Mouse (Mus musculus): ENCODE data around the gene Olfr1098. TPM values are rescaled to one million over a fixed set of nuclear protein-coding genes. Genes with fewer than 3 reads are reported as not detected.

The Olfr1098 gene
- total RNA-seq (2017): not detected in 2 replicates

DNA sequence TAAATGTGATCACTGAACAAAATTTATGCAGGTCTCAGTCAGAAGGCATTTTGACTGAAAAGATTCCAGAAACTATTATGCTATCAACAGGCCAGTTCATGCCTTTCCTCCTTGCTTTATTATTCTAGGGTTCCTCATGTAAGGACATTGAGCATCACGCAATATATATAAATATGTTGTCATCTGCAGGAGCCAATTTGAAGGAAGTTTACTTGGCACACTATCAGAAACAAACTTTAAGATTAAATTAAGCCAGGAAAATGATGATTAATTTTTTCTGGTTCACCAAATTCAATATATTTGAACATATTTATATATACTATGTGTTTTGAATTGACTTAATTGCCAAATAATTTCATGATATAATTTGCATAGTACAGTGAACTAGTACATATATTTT lies at the start of gene Olfr1098:
Olfr1098 (minus strand) TSS at position 101 of the 400 bp plus-strand sequence.
- no peak for ATAC-seq (ENCODE audit: extremely low read depth, insufficient number of reproducible peaks, low FRiP score, poor library complexity, severe bottlenecking)

DNA sequence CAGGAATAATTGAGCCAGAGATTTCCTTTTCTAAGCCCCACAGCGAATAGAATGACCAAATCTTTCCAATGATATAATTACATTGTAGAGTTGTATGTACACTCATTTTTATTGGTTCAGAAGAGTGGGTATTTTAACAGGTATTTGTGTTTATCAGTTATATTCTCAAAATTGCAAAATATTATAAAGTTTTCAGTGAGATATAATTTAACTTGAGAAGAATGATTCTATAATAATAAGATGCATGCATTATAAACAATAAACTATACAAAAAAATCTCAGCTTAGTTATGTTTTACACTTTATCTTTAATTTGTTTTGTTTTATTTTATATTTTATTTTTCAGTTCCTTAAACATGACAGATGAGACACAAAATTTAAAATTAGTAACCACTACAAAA lies 36.2 kb upstream of the Olfr1098 start, which contains the start of gene Olfr1099:
Olfr1099 (minus strand) TSS at position 101 of the 400 bp plus-strand sequence.
- no peak for ATAC-seq (ENCODE audit: extremely low read depth, insufficient number of reproducible peaks, low FRiP score, poor library complexity, severe bottlenecking)

DNA sequence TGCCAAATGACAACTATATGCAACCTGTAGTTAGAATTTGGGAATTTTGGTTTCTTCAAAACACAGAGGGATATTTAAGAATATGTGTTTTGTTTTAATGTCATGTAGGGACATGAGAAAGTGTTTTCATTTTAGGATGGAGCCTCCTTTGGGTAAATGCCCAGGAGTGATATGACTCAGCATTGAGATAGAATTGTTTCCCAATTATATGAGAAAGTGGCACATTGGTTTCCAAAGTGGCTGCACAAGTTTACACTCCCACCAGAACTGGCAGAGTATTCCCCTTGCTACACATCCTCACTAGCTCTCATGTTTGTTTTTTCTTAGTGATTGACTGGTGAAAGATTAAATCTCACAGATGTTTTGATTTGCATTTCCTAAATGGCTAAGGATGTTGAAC lies 2.2 kb upstream of the Olfr1098 start:
- no peak for ATAC-seq (ENCODE audit: extremely low read depth, insufficient number of reproducible peaks, low FRiP score, poor library complexity, severe bottlenecking)

DNA sequence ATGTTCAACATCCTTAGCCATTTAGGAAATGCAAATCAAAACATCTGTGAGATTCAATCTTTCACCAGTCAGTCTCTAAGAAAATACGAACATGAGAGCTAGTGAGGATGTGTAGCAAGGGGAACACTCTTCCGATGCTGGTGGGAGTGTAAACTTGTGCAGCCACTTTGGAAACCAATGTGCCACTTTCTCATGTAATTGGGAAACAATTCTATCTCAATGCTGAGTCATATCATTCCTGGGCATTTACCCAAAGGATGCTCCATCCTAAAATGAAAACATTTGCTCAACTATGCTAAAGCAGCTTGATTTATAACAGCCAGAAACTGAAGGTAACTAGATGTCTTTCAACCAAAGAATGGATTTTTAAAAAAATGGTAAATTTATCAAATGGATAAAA lies 18.7 kb downstream of the Olfr1098 start:
- ATAC-seq (ENCODE audit: extremely low read depth, insufficient number of reproducible peaks, low FRiP score, poor library complexity, severe bottlenecking): no peak

DNA sequence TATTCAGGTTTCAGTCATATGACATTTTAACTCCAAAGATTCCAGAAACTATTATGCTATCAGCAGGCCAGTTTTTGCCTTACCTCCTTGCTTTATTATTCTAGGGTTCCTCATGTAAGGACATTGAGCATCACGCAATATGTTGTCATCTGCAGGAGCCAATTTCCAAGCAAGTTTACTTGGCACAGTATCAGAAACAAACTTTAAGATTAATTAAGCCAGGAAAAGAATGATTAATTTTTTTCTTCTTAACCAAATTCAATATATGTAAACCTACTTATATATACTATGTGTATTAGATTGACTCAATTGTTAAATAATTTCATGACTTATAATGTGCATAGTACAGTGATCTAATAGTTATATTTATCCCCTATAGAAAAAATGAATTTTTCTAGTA lies 32.2 kb downstream of the Olfr1098 start, which contains the start of gene Olfr1097:
Olfr1097 (minus strand) TSS at position 101 of the 400 bp plus-strand sequence.
- no peak for ATAC-seq (ENCODE audit: extremely low read depth, insufficient number of reproducible peaks, low FRiP score, poor library complexity, severe bottlenecking)

DNA sequence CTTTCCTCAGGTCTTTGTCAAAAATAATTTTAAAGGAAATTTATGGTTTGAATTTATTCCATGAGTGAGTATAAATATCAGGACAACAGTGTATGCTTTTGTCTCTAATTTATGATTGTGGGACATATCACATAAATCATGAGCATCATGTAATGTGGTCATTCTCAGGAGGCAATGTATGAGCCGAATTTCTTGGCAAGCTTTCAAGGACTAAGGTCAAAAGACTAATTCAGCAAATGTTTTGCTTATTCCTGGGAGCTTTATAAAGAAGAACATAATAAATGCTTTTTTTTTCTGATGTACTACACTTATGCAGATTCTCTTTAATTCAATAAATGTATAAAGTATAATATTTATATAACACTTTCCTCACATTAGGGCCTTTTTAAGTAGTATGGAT lies 49.6 kb downstream of the Olfr1098 start, which contains the start of gene Gm13723:
Gm13723 (minus strand) TSS at position 101 of the 400 bp plus-strand sequence.
- ATAC-seq (ENCODE audit: extremely low read depth, insufficient number of reproducible peaks, low FRiP score, poor library complexity, severe bottlenecking): no peak

Other genes with a start within 250 kb of the Olfr1098 start
- not detected in 2 replicates for gene Olfr1086, start 244.5 kb downstream of the Olfr1098 start, total RNA-seq (2017)
- gene Olfr1087, start 226.2 kb downstream of the Olfr1098 start, total RNA-seq (2017): not detected in 2 replicates
- gene Olfr1089, start 190.8 kb downstream of the Olfr1098 start, total RNA-seq (2017): not detected in 2 replicates
- gene Olfr1090, start 165.6 kb downstream of the Olfr1098 start, total RNA-seq (2017): not detected in 2 replicates
- gene Olfr1093, start 142.1 kb downstream of the Olfr1098 start, total RNA-seq (2017): not detected in 2 replicates
- 0.12 TPM in 1 of 2 replicates, not detected in the other for gene Olfr141, start 114.5 kb downstream of the Olfr1098 start, total RNA-seq (2017)
- gene Olfr1094, start 99.9 kb downstream of the Olfr1098 start, total RNA-seq (2017): 0.37 TPM in 1 of 2 replicates, not detected in the other
- gene Olfr1095, start 72.8 kb downstream of the Olfr1098 start, total RNA-seq (2017): not detected in 2 replicates
- not detected in 2 replicates for gene Gm13723, start 49.7 kb downstream of the Olfr1098 start, total RNA-seq (2017)
- not detected in 2 replicates for gene Olfr1097, start 32.3 kb downstream of the Olfr1098 start, total RNA-seq (2017)
- 0.12 TPM in 1 of 2 replicates, not detected in the other for gene Olfr1099, start 36.1 kb upstream of the Olfr1098 start, total RNA-seq (2017)
- not detected in 2 replicates for gene Olfr1100, start 55.4 kb upstream of the Olfr1098 start, total RNA-seq (2017)
- not detected in 2 replicates for gene Olfr1101, start 66.7 kb upstream of the Olfr1098 start, total RNA-seq (2017)
- gene Olfr1102, start 73.9 kb upstream of the Olfr1098 start, total RNA-seq (2017): not detected in 2 replicates
- not detected in 2 replicates for gene Olfr1104, start 102.5 kb upstream of the Olfr1098 start, total RNA-seq (2017)
- gene Olfr1105, start 112.0 kb upstream of the Olfr1098 start, total RNA-seq (2017): 0.49 TPM in 1 of 2 replicates, not detected in the other
- not detected in 2 replicates for gene Olfr1106, start 127.7 kb upstream of the Olfr1098 start, total RNA-seq (2017)
- not detected in 2 replicates for gene Olfr1107, start 151.3 kb upstream of the Olfr1098 start, total RNA-seq (2017)
- not detected in 2 replicates for gene Olfr1109, start 171.5 kb upstream of the Olfr1098 start, total RNA-seq (2017)
- gene Olfr259, start 190.0 kb upstream of the Olfr1098 start, total RNA-seq (2017): not detected in 2 replicates
- gene Olfr1110, start 215.8 kb upstream of the Olfr1098 start, total RNA-seq (2017): not detected in 2 replicates
- not detected in 2 replicates for gene Olfr1111, start 228.1 kb upstream of the Olfr1098 start, total RNA-seq (2017)